Mouse (Mus musculus) kidney, embryonic 14.5 days (tissue): ENCODE measurements around the gene Arf1. TPM values are rescaled to one million over a fixed set of nuclear protein-coding genes. Genes with fewer than 3 reads are reported as not detected.

ENCODE experiments used
- ATAC-seq: fragments of 200-750 bp; cut with Nextera tagmentation; 2 replicates; pipeline ENCODE4 v1.8.0; 2017; ENCODE audit warnings: moderate number of reproducible peaks, mild to moderate bottlenecking, moderate TSS enrichment, moderate library complexity; ENCODE audit not compliant: low FRiP score, low TSS enrichment
- H3K27ac ChIP-seq: fragments of 300-500 bp; sonication (generic); 2 replicates; pipeline ENCODE4 v1.5.1; 2014; ENCODE audit warnings: low read depth, mild to moderate bottlenecking, low read length, moderate library complexity, mixed read lengths
- H3K27me3 ChIP-seq: fragments of 300-500 bp; sonication (generic); 2 replicates; pipeline ENCODE4 v1.6.1; 2014; ENCODE audit warnings: mild to moderate bottlenecking, low read length; ENCODE audit not compliant: control insufficient read depth, insufficient read depth
- H3K36me3 ChIP-seq: fragments of 300-500 bp; sonication (generic); 2 replicates; pipeline ENCODE4 v1.6.1; 2014; ENCODE audit warnings: low read length, mixed read lengths; ENCODE audit not compliant: control insufficient read depth, insufficient read depth
- H3K4me1 ChIP-seq: fragments of 300-500 bp; sonication (generic); 2 replicates; pipeline ENCODE4 v1.6.1; 2014; ENCODE audit warnings: low read length, mixed read lengths; ENCODE audit not compliant: control insufficient read depth, insufficient read depth
- H3K4me2 ChIP-seq: fragments of 300-500 bp; sonication (generic); replicated peaks from 2 replicates; pipeline ENCODE4 v1.6.1; 2014; ENCODE audit warnings: low read depth, mild to moderate bottlenecking, low read length
- H3K4me3 ChIP-seq: fragments of 300-500 bp; sonication (generic); 2 replicates; pipeline ENCODE4 v1.5.1; 2014; ENCODE audit warnings: mild to moderate bottlenecking, low read length
- H3K9ac ChIP-seq: fragments of 300-500 bp; sonication (generic); 2 replicates; pipeline ENCODE4 v1.6.1; 2014; ENCODE audit warnings: low read depth, mild to moderate bottlenecking, low read length, moderate library complexity
- H3K9me3 ChIP-seq: fragments of 300-500 bp; sonication (generic); 2 replicates; pipeline ENCODE4 v1.6.1; 2016; ENCODE audit warnings: low read length; ENCODE audit not compliant: control insufficient read depth
- WGBS: fragments of 180-500 bp; shearing (Covaris S2); extraction: QIAGEN DNeasy Blood & Tissue Kit; methylation state at CpG from one replicate; pipeline ENCODE4 v1.1.7; 2014; 5-methylcytosine and 5-hydroxymethylcytosine counted together
- polyA plus RNA-seq: library from polyadenylated mRNA; unstranded; fragments of >200 nt; fragmentation: Nextera tagmentation; extraction: Ambion mirVana; gene quantifications from 2 replicates; pipeline ENCODE4 v1.2.1, GENCODE M21; 2014

The Arf1 gene
- polyA plus RNA-seq, 1 experiment from 2014 or later: 644 TPM

DNA sequence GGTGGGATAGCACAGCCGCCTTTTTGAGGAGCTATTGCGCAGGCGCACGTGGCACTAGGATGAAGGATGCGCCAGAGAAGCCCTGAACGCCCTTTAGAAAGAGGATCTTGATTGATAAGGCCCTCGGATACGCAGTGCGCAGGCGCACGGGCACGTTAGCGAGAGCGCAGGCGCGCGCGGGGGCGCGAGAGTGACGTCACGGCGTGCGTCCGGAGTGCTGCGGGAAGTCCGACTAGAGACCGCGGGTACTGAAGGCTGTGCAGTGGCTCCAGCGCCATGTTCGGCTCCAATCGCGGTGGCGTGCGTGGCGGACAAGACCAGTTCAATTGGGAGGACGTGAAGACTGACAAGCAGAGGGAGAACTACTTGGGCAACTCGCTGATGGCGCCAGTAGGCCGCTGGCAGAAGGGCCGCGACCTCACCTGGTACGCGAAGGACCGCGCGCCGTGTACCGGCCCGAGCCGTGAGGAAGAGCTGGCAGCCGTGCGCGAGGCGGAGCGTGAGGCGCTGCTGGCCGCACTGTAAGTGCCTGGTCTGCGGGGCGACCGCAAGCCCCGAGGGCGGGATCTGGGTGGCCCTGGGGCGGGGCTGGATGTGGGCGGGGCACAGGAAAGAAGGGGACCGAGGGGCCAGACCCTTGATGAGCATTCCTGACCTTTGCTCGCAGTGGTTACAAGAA is 19.8 kb downstream of the Arf1 start, which contains the start of gene 2310033P09Rik:
Gene 2310033P09Rik (plus strand): TSS at position 169 of the 679 bp plus-strand sequence.
- ATAC-seq: peak; percentile 85
- Histone ChIP-seq H3K4me1 (peaks cover 9% of the 10 kb centered on the region), H3K27ac (peak within 1 kb of the TSS; percentile 95), H3K4me3 (peak within 1 kb of the TSS; percentile 87), H3K27me3 (no peaks in the 10 kb centered on the region), H3K9me3 (no peaks in the 10 kb centered on the region), H3K9ac (peak within 1 kb of the TSS; percentile 84), H3K36me3 (peaks cover 44% of the 10 kb centered on the region), H3K4me2 (peak within 1 kb of the TSS; percentile 85)
- WGBS: under 1% methylated on average over 65 of the region's 67 CpGs

- WGBS: under 1% methylated on average over 63 of the region's 63 CpGs
- H3K27ac ChIP-seq: peak within 1 kb of the TSS; percentile 60; the same call in 1 of the 2 replicates
- ATAC-seq: peak; percentile 95
These were observed 25.7 kb downstream of the Arf1 start, which contains the start of gene Mrpl55 for GRCm38 (mm10) chr11:59202081-59202995. Gene Mrpl55, plus strand, starts transcription at chr11:59202486.

GRCm38 (mm10) chr11:59201216-59202002 is 26.7 kb downstream of the Arf1 start:
- Histone ChIP-seq H3K9me3 (no peaks in the 10 kb centered on the region), H3K4me2 (peak overlapping the region; percentile 86), H3K4me1 (0 out of 2 replicates have a peak, but pooled peaks cover 6% of the 10 kb centered on the region), H3K36me3 (peaks cover 12% of the 10 kb centered on the region), H3K27ac (0 out of 2 replicates have a peak overlapping the region, but pooled peaks have one; percentile 60), H3K4me3 (peak overlapping the region; percentile 53), H3K9ac (peak overlapping the region; percentile 65; the same call in 1 of the 2 replicates), H3K27me3 (no peaks in the 10 kb centered on the region)
- WGBS: 31% methylated on average over 16 of the region's 16 CpGs
- 0 out of 2 replicates have a peak, but pooled peaks have one; percentile 7 for ATAC-seq

More at GRCm38 (mm10) chr11:59202081-59202995, 25.7 kb downstream of the Arf1 start, which contains the start of gene Mrpl55:
- Histone ChIP-seq H3K9me3 (no peaks in the 10 kb centered on the region), H3K36me3 (peaks cover 17% of the 10 kb centered on the region), H3K4me1 (0 out of 2 replicates have a peak, but pooled peaks cover 6% of the 10 kb centered on the region), H3K4me3 (peak within 1 kb of the TSS; percentile 53), H3K9ac (peak within 1 kb of the TSS; percentile 65), H3K4me2 (peak within 1 kb of the TSS; percentile 86), H3K27me3 (no peaks in the 10 kb centered on the region)

- ATAC-seq: no peak
- H3K4me1 ChIP-seq: 0 out of 2 replicates have a peak, but pooled peaks cover 2% of the 10 kb centered on the region
- H3K27ac ChIP-seq: no peak overlapping the region
- H3K36me3 ChIP-seq: no peaks in the 10 kb centered on the region
- H3K4me3 ChIP-seq: no peak overlapping the region
- H3K4me2 ChIP-seq: no peak overlapping the region
- H3K9ac ChIP-seq: no peak overlapping the region
- no peaks in the 10 kb centered on the region for H3K9me3 ChIP-seq
- H3K27me3 ChIP-seq: no peaks in the 10 kb centered on the region
These were observed 31.8 kb downstream of the Arf1 start for GRCm38 (mm10) chr11:59196230-59196629.

GRCm38 (mm10) chr11:59192059-59192386 is 36.0 kb downstream of the Arf1 start, which contains the start of gene Guk1:
Gene Guk1, minus strand, starts transcription at chr11:59192212.
- ATAC-seq: peak; percentile 17
- no peaks in the 10 kb centered on the region for H3K27me3 ChIP-seq
- 6% methylated on average over 16 of the region's 16 CpGs for WGBS
- H3K4me3 ChIP-seq: peak within 1 kb of the TSS; percentile 68
- no peaks in the 10 kb centered on the region for H3K9me3 ChIP-seq
- H3K36me3 ChIP-seq: no peaks in the 10 kb centered on the region
- peak within 1 kb of the TSS; percentile 91 for H3K27ac ChIP-seq
- H3K4me2 ChIP-seq: peak within 1 kb of the TSS; percentile 71
- H3K4me1 ChIP-seq: peaks cover 7% of the 10 kb centered on the region
- H3K9ac ChIP-seq: peak within 1 kb of the TSS; percentile 80

DNA sequence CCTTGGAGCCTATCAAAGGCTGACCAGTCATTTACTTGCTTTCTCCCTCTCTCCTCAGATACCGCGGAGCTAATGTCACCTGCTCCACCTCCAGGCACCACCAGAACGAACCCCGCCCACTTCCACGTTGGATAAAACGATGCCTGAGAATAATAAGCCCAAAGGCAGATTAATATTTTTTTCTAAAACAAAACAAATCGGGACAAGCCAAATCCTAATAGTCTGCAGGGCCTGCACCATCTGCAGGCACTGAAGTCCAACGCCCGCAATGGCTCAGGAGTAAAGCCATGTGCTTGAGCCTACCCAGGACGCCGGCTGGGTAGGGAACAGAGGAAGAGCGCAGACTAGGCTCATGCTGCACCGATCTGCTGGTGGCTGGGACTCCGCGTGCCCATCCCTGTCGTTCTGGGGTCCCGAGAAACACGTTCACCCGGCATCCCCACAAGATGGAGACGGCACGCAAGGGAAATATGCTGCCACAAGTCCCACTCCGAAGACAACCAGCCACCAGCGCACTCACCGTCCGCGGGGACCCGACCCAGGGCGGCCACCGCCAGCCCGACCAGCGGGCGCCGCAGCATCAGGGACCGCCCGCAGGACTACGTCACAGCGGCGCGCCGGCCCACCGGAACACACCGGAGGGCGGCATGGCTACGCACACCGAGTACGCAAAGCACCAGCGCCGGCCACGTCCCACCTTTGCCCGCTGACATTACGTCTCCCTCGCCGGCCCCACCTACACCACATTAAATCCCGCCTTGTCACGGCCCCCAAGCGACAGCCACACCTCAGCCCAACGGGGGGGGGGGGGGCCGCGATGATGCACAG is 36.6 kb downstream of the Arf1 start:
- H3K27ac ChIP-seq: peak overlapping the region; percentile 91
- H3K27me3 ChIP-seq: no peaks in the 10 kb centered on the region
- H3K36me3 ChIP-seq: no peaks in the 10 kb centered on the region; the same call in 1 of the 2 replicates
- H3K4me3 ChIP-seq: peak overlapping the region; percentile 68
- peak overlapping the region; percentile 71 for H3K4me2 ChIP-seq
- ATAC-seq: peak; percentile 96
- peaks cover 7% of the 10 kb centered on the region for H3K4me1 ChIP-seq
- H3K9ac ChIP-seq: peak overlapping the region; percentile 80
- H3K9me3 ChIP-seq: no peaks in the 10 kb centered on the region
- WGBS: under 1% methylated on average over 54 of the region's 59 CpGs

GRCm38 (mm10) chr11:59187706-59188105 is 40.4 kb downstream of the Arf1 start:
- H3K27me3 ChIP-seq: no peaks in the 10 kb centered on the region
- 38% methylated on average over 6 of the region's 6 CpGs for WGBS
- ATAC-seq: no peak
- no peak overlapping the region for H3K27ac ChIP-seq
- H3K9ac ChIP-seq: no peak overlapping the region
- H3K4me1 ChIP-seq: peaks cover 7% of the 10 kb centered on the region
- H3K4me2 ChIP-seq: no peak overlapping the region
- no peak overlapping the region for H3K4me3 ChIP-seq
- H3K9me3 ChIP-seq: no peaks in the 10 kb centered on the region
- peaks cover 22% of the 10 kb centered on the region for H3K36me3 ChIP-seq

GRCm38 (mm10) chr11:59185490-59185889 is 42.6 kb downstream of the Arf1 start:
- Histone ChIP-seq H3K4me2 (no peak overlapping the region), H3K4me3 (no peak overlapping the region), H3K4me1 (peaks cover 7% of the 10 kb centered on the region; the same call in 1 of the 2 replicates), H3K27ac (no peak overlapping the region), H3K36me3 (peaks cover 22% of the 10 kb centered on the region), H3K9me3 (no peaks in the 10 kb centered on the region), H3K9ac (no peak overlapping the region), H3K27me3 (no peaks in the 10 kb centered on the region)
- 89% methylated on average over 5 of the region's 5 CpGs for WGBS
- ATAC-seq: no peak
